Mouse (Mus musculus) small intestine, adult 2 months (tissue): ENCODE measurements around the gene Ccdc91. TPM values are rescaled to one million over a fixed set of nuclear protein-coding genes. Genes with fewer than 3 reads are reported as not detected.

Experiments used
- H3K27ac ChIP-seq: fragments of 200-500 bp; 2 replicates; pipeline ENCODE4 v1.5.1; 2012; ENCODE audit warnings: low read depth, low read length, control low read depth, inconsistent platforms; ENCODE audit not compliant: insufficient read depth
- H3K27me3 ChIP-seq: fragments of 200-500 bp; 2 replicates; pipeline ENCODE4 v1.6.1; 2012; ENCODE audit warnings: mild to moderate bottlenecking, moderate library complexity, low read length, inconsistent platforms; ENCODE audit not compliant: control insufficient read depth, insufficient read depth
- H3K36me3 ChIP-seq: fragments of 200-500 bp; 2 replicates; pipeline ENCODE4 v1.6.1; 2012; ENCODE audit warnings: mild to moderate bottlenecking, low read length, control low read depth, inconsistent platforms; ENCODE audit not compliant: control insufficient read depth, insufficient read depth
- H3K4me1 ChIP-seq: fragments of 200-500 bp; 2 replicates; pipeline ENCODE4 v1.6.1; 2012; ENCODE audit warnings: low read length, inconsistent platforms, mixed read lengths; ENCODE audit not compliant: control insufficient read depth, insufficient read depth, insufficient read length
- H3K4me3 ChIP-seq: fragments of 200-500 bp; 2 replicates; pipeline ENCODE4 v1.5.1; 2012; ENCODE audit warnings: low read depth, mild to moderate bottlenecking, control low read depth, inconsistent platforms, low read length, moderate library complexity
- CTCF ChIP-seq: fragments of 200-500 bp; IDR thresholded peaks from 2 replicates; pipeline ENCODE4 v1.5.1; 2012; ENCODE audit warnings: low read depth, mild to moderate bottlenecking, control low read depth, inconsistent platforms, low read length, moderate library complexity, mixed read lengths; ENCODE audit not compliant: insufficient replicate concordance, insufficient read length; ENCODE audit errors: extremely low read depth
- POLR2A ChIP-seq: fragments of 200-500 bp; IDR thresholded peaks from 2 replicates; pipeline ENCODE4 v1.6.1; 2012; ENCODE audit warnings: low read depth, mild to moderate bottlenecking, control low read depth, inconsistent platforms, low read length, moderate library complexity
- WGBS: fragments of 180-500 bp; shearing (Covaris S2); methylation state at CpG from one replicate; pipeline ENCODE4 v1.1.7; 2018; 5-methylcytosine and 5-hydroxymethylcytosine counted together
- polyA plus RNA-seq: library from polyadenylated mRNA; depleted of rRNA; stranded (reverse); fragments of >200 nt; gene quantifications from 2 replicates; pipeline ENCODE4 v1.2.3, GENCODE M21; 2012

Ccdc91 gene
- polyA plus RNA-seq, 1 experiment = 13.7 TPM

DNA sequence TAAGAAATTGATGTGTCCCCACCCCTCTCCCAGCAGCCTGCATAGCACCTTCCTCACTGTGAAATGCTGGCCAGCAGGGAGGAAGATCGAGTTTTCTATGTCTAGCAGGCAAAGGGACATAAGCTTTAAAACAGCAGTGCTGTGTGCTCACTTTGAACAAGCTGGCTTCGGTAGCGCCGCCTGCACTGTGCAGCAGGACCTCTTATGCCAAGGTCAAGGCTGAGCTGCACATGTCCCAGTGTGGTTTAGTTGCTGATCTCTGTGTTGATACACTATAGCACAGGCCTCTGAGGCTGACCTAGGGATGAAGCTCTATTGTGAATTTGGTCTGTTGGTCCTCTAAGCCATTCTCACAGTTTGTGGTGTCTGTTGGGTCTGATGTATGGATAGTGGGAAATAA is 16.9 kb downstream of the Ccdc91 start:
- no peaks in the 10 kb centered on the region for H3K36me3 ChIP-seq
- H3K27me3 ChIP-seq = no peaks in the 10 kb centered on the region
- no peak overlapping the region for H3K27ac ChIP-seq
- 89% methylated on average over 4 of the region's 4 CpGs for WGBS
- no peak for TF ChIP-seq POLR2A
- TF ChIP-seq CTCF = no peak
- no peak overlapping the region for H3K4me3 ChIP-seq
- H3K4me1 ChIP-seq = no peaks in the 10 kb centered on the region

DNA sequence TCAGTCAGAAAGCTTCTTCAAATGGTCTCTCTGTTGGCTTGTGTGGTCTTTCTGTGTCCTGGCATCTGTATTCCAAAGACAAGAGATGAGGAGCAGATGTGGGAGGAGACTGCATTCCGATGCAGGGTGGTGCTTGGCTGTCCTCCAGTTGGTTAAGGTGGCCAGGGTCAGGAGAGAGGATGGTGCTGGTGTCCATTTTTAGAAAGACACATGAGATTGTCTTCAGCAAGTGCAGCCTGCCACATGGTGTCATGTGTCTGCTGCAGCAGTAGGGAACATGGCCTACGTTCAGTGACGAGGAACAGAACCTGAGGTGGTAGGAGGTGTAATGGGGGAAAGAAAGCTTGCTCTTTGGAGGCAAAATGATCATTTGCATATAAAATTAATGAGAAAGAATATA is 25.8 kb downstream of the Ccdc91 start:
- H3K4me1 ChIP-seq = no peaks in the 10 kb centered on the region
- H3K4me3 ChIP-seq = no peak overlapping the region
- no peak for TF ChIP-seq POLR2A
- no peak for TF ChIP-seq CTCF
- WGBS = 92% methylated on average over 3 of the region's 3 CpGs
- H3K27ac ChIP-seq = no peak overlapping the region
- no peaks in the 10 kb centered on the region for H3K27me3 ChIP-seq
- no peaks in the 10 kb centered on the region for H3K36me3 ChIP-seq

DNA sequence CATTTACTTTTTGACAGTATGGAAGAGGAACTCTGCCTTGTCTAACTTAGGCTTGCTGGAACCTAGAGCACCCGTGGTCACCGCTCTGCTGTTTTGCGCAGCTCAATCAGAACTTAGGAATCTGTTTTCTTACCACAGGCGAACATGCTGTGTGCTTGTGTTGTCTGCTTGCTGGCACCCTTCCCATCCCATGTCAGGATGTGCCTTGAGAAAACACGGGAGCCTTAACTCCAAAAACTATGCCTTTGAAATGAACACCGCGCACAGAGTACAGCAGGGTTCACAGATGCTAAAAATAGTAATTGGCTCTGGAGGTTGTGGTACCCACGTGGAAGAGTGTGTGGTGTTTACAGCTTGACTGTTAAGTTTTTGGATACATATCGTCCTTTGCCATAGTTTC is 30.4 kb downstream of the Ccdc91 start:
- H3K27ac ChIP-seq = no peak overlapping the region
- peaks cover 3% of the 10 kb centered on the region; the same call in 1 of the 2 replicates for H3K4me1 ChIP-seq
- 71% methylated on average over 9 of the region's 9 CpGs for WGBS
- H3K36me3 ChIP-seq = no peaks in the 10 kb centered on the region
- H3K27me3 ChIP-seq = no peaks in the 10 kb centered on the region
- H3K4me3 ChIP-seq = no peak overlapping the region
- no peak for TF ChIP-seq CTCF
- no peak for TF ChIP-seq POLR2A

DNA sequence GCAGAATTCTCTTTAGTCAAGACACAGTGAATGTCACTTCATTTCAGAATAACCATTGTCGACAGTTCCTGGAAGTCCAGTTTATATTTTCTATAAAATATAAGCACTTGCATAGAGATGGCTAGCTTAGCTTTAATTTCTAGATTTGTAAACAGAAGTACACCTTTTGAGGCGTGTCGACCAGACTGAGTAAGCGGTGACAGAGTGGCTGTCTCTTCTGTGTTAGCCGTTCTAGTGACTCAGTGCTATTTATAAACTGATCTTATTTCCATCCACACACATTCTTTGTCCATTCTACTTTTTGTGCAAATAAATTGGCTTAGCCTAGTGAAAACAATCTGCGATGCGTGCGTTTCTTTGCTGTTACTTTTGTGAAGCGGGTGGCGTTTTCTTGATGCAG is 30.9 kb downstream of the Ccdc91 start:
- 84% methylated on average over 10 of the region's 10 CpGs for WGBS
- Histone ChIP-seq H3K4me3 (no peak overlapping the region), H3K36me3 (no peaks in the 10 kb centered on the region), H3K4me1 (peaks cover 3% of the 10 kb centered on the region; the same call in 1 of the 2 replicates), H3K27me3 (no peaks in the 10 kb centered on the region), H3K27ac (no peak overlapping the region)
- no peak for TF ChIP-seq CTCF
- no peak for TF ChIP-seq POLR2A

DNA sequence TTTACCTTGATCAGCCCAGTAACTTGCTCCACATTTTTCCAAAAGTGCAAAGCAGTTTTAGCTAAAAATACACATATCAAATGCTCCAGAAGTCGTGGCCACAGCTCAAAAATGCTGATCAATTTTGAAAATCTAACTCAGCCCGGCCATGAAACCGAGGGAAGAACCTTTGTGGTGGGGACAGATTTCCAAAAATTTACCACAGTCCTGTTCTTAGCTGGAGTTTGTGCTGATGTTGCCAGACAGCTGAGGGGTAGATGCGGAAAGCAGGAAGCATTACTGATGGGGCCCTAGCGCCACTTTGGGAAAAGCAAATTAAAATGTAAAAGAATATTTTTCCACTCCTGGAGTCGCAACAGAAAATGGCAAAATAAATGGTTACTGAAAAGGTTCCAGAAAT is 31.6 kb downstream of the Ccdc91 start:
- 88% methylated on average over 6 of the region's 6 CpGs for WGBS
- Histone ChIP-seq H3K27me3 (no peaks in the 10 kb centered on the region), H3K27ac (no peak overlapping the region), H3K4me3 (no peak overlapping the region), H3K4me1 (peaks cover 3% of the 10 kb centered on the region; the same call in 1 of the 2 replicates), H3K36me3 (no peaks in the 10 kb centered on the region)
- TF ChIP-seq CTCF (no peak), POLR2A (no peak)

DNA sequence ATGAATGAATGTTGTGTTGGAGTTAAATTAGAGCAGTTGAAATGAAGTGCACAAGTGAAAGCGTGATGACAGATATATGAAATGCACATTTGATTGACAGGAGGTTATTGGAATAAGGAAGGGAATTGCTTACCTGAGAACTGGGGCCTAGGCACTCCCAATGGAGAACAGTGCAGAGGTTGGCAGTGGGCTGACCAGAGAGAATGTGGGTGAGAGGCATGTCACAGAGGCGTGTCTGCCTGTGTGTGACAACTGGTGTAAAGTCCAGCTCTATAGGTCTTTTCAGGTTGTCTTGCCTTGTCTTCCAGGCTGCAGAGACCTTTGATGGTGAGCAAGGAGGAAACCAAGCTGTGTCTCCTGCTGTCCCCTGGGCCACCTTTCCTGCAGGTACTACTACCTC is 34.9 kb downstream of the Ccdc91 start:
- Histone ChIP-seq H3K27me3 (no peaks in the 10 kb centered on the region), H3K4me1 (peaks cover 3% of the 10 kb centered on the region; the same call in 1 of the 2 replicates), H3K4me3 (no peak overlapping the region), H3K36me3 (peaks cover 3% of the 10 kb centered on the region), H3K27ac (no peak overlapping the region)
- TF ChIP-seq CTCF = no peak
- no peak for TF ChIP-seq POLR2A
- WGBS = 59% methylated on average over 2 of the region's 2 CpGs

DNA sequence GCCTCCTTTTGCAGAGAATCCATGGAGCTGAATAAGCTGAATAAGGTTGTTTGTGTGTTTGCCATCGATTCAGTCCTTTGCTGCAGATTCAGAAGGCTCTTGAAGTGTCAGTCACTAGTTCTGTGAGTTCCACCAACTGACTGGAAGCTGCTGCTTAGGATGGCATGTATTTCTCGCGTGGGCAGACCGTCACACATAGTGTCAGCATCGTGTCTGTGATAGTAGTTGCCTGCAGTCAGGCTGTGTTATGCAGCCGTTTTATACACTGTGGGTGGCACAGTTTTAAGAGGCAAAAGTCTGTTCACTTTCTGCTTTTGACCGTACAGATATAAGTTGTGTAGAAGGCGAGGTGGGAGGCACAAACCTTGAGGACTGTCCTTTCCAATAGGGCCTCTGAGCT is 42.3 kb downstream of the Ccdc91 start:
- H3K27me3 ChIP-seq = no peaks in the 10 kb centered on the region
- 88% methylated on average over 8 of the region's 8 CpGs for WGBS
- no peaks in the 10 kb centered on the region for H3K4me1 ChIP-seq

DNA sequence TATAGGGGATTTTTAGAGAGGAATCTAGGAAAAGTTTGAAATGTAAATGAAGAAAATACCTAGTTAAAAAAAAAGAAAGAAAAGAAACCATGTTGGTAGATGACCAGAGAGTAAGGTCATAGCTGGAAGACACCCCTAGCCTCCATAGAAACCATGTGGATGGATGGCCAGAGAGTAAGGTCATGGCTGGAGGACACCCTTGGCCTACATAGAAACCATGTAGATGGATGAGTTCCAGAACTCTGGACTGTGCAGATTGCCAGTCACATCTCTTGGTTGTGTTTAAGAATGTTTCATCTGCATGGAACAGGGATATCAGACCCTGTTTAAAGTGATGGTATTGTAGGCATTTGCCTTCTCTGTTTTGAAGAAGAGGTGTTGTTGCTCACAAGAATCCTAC is 49.6 kb downstream of the Ccdc91 start:
- H3K4me3 ChIP-seq = no peak overlapping the region
- no peaks in the 10 kb centered on the region for H3K27me3 ChIP-seq
- H3K36me3 ChIP-seq = no peaks in the 10 kb centered on the region
- H3K4me1 ChIP-seq = no peaks in the 10 kb centered on the region
- H3K27ac ChIP-seq = no peak overlapping the region
- TF ChIP-seq CTCF = no peak
- no peak for TF ChIP-seq POLR2A

More for the DNA sequence above, 42.3 kb downstream of the Ccdc91 start:
- no peak for TF ChIP-seq CTCF
- TF ChIP-seq POLR2A = no peak
- H3K4me3 ChIP-seq = no peak overlapping the region
- no peak overlapping the region for H3K27ac ChIP-seq
- H3K36me3 ChIP-seq = peaks cover 12% of the 10 kb centered on the region
